Mouse (Mus musculus) adrenal gland, postnatal 36 days (tissue): ENCODE measurements around the gene Acot3. TPM values are rescaled to one million over a fixed set of nuclear protein-coding genes. Genes with fewer than 3 reads are reported as not detected.
A peak's percentile ranks its signal among the peaks of the same experiment; 100 is the strongest.

ENCODE experiments used
- DNase-seq, 2 experiments: peaks; one replicate each; pipeline ENCODE4 v3.0.0; 2021; ENCODE audit warnings: mixed read lengths in 1 of 2
- total RNA-seq, 2 experiments: library from RNA; stranded (reverse); gene quantifications; 2 replicates each; pipeline ENCODE4 v1.2.3; 2021

Acot3 gene
- total RNA-seq, 2 experiments from 2014 or later, result 1.3 TPM; not detected in 1

DNA sequence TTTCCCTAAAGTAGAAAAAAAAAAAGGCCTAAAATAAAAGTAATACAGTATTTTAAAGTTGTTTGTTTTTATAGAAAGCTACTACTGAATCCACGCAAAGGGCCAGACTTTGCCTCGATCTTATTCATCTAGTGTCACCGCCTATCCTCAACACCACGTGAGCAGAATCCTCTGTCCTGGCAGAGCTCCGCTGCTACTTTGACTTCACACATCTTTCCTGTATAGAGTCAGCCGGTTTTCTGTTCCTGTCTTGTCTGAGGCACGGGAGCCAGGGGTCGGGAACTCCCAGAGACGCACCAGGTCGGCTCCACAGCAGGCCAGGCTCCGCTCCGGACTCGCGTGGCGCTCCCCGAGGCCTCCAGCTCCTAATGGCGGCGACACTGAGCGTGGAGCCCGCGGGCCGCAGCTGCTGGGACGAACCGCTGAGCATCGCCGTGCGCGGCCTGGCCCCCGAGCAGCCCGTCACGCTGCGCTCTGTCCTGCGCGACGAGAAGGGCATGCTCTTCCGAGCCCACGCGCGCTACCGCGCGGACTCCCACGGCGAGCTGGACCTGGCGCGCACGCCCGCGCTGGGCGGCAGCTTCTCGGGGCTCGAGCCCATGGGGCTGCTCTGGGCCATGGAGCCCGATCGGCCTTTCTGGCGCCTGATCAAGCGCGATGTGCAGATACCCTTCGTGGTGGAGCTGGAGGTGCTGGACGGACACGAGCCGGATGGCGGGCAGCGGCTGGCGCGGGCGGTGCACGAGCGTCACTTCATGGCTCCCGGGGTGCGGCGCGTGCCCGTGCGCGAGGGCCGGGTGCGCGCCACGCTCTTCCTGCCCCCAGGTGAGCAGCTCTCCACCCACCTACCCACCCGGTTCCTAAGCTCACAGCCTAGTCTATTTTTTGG, 48.9 kb downstream of the Acot3 start, which contains the start of gene Acot6:
Acot6 (plus strand) TSS at position 51 of the 889 bp plus-strand sequence.
- DNase-seq, result peak; percentile 54 to 56

- no peak for DNase-seq
Observed at GRCm38 (mm10) chr12:84101493-84101845, 49.5 kb downstream of the Acot3 start.

DNA sequence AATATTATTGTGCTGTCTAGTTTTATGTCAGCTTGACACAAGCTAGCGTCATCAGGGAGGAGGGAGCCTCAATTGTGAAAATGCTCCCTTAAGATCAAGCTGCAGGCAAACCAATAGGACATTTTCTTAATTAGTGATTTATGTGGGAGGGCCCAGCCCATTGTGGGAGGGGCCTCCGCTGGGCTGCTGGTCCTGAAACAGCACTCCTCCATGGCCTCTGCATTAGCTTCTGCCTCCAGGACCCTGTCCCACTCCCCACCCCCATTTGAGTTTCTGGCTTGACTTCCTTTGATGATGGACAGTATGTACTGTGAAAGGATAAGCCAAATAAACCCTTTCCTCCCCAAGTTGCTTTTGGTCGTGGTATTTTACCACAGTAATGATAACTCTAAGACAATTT, 55.1 kb downstream of the Acot3 start:
- DNase-seq, result no peak

DNA sequence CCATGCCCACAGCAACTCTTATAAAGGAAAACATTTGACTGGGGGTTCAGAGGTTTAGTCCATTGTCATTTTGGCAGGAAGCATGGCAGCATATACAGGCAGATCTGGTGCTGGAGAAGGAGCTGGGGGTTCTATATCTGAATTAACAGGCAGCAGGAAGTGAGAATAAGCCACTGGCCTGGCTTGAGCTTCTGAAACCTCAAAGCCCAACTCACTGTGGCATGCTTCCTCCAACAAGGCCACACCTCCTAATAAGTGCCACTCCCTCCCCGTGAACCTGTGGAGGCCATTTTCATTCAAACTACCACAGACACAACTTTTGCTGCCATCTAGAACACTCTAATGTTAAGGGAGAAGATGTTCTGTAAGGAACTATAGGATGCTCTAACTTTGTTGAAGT, 55.7 kb downstream of the Acot3 start:
- DNase-seq, result no peak

DNA sequence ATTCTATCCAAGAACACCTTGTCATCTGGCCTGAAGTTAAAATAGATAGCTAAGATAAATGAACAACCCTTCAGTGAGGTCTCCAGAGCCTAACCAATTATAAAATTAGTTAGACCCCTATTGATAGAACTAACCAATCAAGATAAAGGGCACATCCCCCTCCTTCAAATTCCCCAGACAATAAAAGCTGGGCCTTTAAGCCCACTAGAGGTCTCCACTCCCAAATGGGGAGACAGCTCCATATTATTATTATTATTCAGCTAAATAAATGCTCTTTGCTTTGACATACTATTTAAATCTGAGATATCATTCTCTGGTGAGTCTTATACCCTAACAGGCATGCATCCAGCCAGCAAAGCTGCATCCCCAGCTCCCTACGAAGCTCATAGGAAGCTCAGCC, 58.0 kb downstream of the Acot3 start:
- DNase-seq, result no peak

Other genes starting within 250 kb of the Acot3 start
- gene Numb, start 130.2 kb upstream of the Acot3 start, total RNA-seq, result 10 to 100 TPM; 46.2 to 49.9 TPM
- gene Riox1, start 101.5 kb upstream of the Acot3 start, total RNA-seq, result 10 to 100 TPM; 15.4 to 17.3 TPM
- not detected for gene Heatr4, start 67.3 kb upstream of the Acot3 start, total RNA-seq
- gene Acot2, start 64.3 kb upstream of the Acot3 start, total RNA-seq, result 10 to 100 TPM; 22.0 to 26.7 TPM
- 10 to 100 TPM in 1 of 2 experiments, 1 to 10 TPM in 1; 5.0 to 22.7 TPM for gene Acot1, start 42.7 kb upstream of the Acot3 start, total RNA-seq
- gene Acot4, start 13.8 kb upstream of the Acot3 start, total RNA-seq, result 1 to 10 TPM in 1 of 2 experiments, under 1 TPM in 1; 0.96 to 4.6 TPM
- not detected for gene Gm49366, start 13.2 kb upstream of the Acot3 start, total RNA-seq
- under 1 TPM; 0.23 to 0.40 TPM for gene Acot5, start 17.2 kb downstream of the Acot3 start, total RNA-seq
- 1 to 10 TPM; 4.5 to 4.6 TPM for gene Acot6, start 48.5 kb downstream of the Acot3 start, total RNA-seq
- gene Dnal1, start 62.2 kb downstream of the Acot3 start, total RNA-seq, result 10 to 100 TPM; 14.1 to 19.5 TPM
- under 1 TPM; 0.23 to 0.26 TPM for gene Pnma1, start 96.3 kb downstream of the Acot3 start, total RNA-seq
- gene Elmsan1, start 166.7 kb downstream of the Acot3 start, total RNA-seq, result 10 to 100 TPM; 18.1 to 23.8 TPM
- 10 to 100 TPM; 76.8 to 84.6 TPM for gene Ptgr2, start 233.1 kb downstream of the Acot3 start, total RNA-seq